Mouse (Mus musculus) ovary, adult 18-20 months (tissue): Measurements from ENCODE around the gene Serpinb1a.

Source experiments
- DNase-seq: peaks from one replicate; pipeline ENCODE4 v3.0.0; 2022; ENCODE audit warnings: low spot score, mixed read lengths

Serpinb1a gene

GRCm38 (mm10) chr13:32834513-32834912 is 16.5 kb downstream of the Serpinb1a start:
- no peak for DNase-seq

- DNase-seq: no peak
Measured at GRCm38 (mm10) chr13:32833237-32833636, 17.7 kb downstream of the Serpinb1a start.

DNA sequence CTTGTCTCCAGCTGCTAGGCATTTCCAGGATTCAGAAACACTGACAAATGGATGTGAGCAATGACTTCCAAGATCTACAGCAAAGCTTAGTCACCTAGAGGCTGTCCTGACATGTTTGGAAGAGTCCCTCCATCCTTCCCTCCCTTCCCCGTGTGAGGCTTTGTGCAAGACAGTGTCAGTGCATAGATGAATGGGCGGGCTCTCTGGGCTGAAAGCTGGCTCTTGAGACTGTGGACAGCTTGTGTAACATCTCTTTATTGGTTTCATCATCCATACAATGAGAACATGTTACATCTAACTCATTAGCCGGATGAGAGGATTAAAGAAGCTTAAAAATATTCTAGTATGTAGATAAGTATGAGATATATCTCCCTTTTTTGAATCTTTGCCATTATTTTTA is 18.2 kb downstream of the Serpinb1a start:
- no peak for DNase-seq

- DNase-seq: no peak
Measured at GRCm38 (mm10) chr13:32831505-32832273, 19.3 kb downstream of the Serpinb1a start.

GRCm38 (mm10) chr13:32828886-32829285 is 22.1 kb downstream of the Serpinb1a start:
- no peak for DNase-seq

- DNase-seq: no peak
Measured at GRCm38 (mm10) chr13:32827951-32828350, 23.0 kb downstream of the Serpinb1a start.

GRCm38 (mm10) chr13:32827111-32827822 is 23.7 kb downstream of the Serpinb1a start:
- peak; percentile 51 for DNase-seq

DNA sequence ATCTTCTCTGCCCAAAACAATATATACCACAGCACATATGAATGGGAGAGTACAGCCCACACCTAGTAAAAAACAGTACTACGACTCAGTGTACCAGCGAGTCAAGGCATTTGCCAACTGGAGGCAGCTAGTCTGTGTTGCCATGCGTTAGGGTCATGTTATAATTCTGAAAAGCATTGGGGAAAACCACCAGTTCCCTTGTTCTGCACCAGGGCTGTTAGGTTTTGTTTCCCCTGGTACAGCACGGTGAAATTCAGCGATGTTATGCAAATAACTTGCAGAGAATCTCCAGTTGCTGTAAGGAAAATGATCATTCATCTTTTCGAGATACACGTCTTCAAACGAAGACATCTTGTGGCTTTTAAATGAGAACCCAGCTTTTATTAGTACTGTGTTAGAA is 25.4 kb downstream of the Serpinb1a start:
- DNase-seq: no peak

GRCm38 (mm10) chr13:32824377-32825330 is 26.3 kb downstream of the Serpinb1a start:
- no peak for DNase-seq

DNA sequence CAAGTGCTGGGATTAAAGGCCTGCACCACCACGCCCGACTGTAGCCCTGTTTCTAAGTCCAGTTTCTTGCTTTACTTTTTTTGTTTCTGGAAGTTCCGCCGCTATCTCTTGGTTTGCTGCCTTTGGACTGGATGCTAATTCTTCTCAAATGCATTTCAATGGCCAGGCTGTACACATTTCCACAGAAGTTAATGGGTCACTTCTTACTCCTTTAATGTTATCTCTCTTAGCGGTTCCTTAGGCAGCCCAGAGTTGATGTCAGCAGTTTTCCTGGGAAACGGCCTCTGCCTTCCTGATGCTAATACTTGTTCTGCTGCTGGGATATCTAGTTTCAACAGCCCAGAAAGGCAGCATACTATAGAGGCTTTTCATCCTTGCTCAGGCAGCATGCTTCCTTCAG is 27.9 kb downstream of the Serpinb1a start:
- DNase-seq: no peak

DNA sequence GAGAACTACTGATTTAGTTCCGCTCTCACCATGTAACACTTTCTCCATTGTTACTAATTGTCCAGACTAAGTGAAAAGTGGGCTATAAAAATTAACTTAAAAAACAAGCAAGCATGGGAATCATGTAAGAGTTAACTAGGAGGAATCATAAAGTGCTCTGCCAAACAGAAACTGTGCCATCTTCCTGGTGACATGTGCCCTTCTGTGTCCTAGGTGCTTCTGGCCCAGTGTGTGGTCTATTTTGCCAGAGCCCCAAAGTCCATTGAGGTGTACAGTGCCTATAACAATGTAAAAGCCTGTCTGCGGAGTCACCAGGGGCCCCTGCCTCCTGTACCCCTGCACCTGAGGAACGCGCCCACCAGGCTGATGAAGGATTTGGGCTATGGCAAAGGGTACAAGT is 29.3 kb downstream of the Serpinb1a start:
- DNase-seq: no peak

DNA sequence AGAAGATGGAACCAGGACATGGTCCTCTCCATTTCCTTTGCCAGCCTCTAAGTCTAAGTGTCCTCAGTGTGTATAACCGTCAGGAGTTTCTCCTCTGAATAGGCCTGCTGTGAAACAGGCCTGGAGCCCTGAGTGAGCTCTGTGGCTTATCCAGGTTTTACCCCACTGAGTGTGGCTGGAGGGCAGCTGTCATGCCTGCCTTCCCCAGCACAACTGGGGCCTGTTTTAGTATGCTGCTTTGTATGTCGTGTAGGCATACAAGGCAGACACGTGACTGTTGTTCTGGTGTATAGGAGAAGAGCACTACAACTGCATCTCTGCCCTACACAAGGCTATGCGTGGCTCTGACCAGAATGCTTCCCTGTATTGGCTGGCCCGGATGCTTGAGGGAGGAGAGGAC is 31.1 kb downstream of the Serpinb1a start:
- no peak for DNase-seq

DNA sequence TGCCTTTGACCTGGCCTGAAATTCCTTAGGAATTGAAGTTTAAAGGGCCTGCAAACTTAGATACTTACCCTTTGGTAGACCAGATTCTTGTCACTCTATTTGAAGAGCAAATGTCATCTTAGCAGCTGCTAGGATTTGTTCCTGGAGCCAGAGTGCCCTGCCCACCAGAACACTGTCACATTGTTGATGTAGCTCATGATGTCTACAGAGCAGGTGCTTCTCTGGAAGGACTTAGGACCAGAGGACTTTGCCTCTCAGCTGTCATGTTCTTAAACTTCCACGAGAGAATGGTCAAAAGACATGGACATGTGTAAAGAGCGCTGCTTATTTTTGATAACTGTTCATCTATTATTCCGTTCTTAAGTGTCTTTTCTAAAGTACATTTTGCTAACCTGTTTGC is 31.7 kb downstream of the Serpinb1a start:
- DNase-seq: no peak

DNA sequence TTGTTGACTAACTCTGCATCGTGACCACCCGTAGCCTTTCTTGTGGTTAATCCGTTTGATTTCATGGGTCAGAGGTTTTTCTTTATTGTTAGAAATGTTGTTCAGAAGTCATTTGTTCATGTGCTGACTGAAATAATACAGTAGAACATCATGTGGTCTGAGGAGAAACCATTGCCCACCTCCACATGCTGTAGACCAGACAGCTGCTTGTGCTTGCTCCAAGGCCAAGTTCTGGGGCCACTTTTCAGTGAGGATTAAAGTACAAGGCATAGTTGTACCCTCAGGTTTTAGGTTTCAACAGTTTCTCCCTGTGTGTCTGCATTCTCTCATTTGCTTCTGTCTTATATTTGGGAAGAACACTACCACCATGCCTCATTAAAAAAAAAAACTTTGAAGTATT is 43.4 kb downstream of the Serpinb1a start:
- no peak for DNase-seq

GRCm38 (mm10) chr13:32806820-32807219 is 44.2 kb downstream of the Serpinb1a start:
- DNase-seq: no peak

GRCm38 (mm10) chr13:32803701-32804345 is 47.2 kb downstream of the Serpinb1a start:
- DNase-seq: no peak

- peak; percentile 17 for DNase-seq
Measured at GRCm38 (mm10) chr13:32802259-32803081, 48.5 kb downstream of the Serpinb1a start, which contains the start of gene D930007J09Rik. Gene D930007J09Rik (minus strand): TSS chr13:32802849.

- peak; percentile 98 for DNase-seq
Measured at GRCm38 (mm10) chr13:32801693-32802221, 49.2 kb downstream of the Serpinb1a start, which contains the start of gene Wrnip1. Gene Wrnip1 (plus strand): TSS chr13:32802038.

DNA sequence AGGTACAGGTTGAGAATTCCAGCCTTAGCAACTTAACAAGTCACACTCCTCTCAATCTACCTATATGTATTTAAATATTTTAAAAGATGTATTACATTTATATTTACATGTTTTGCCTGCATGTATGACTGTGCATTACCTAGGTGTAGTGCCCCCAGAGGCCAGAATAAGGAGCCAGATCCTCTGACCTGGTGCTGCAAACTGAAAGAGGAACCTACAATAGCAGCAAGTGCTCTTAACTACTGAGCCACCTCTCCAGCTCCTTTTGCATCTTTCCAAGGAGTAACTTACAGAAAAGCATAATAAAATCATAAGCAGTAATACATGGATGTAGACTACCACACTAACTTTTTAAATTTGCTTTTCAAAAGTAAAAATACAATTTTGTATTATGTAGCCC is 50.1 kb downstream of the Serpinb1a start:
- no peak for DNase-seq

- no peak for DNase-seq
Measured at GRCm38 (mm10) chr13:32799131-32799530, 51.9 kb downstream of the Serpinb1a start.
